Mouse (Mus musculus): ENCODE data around the gene Neu3. TPM values are rescaled to one million over a fixed set of nuclear protein-coding genes. Genes with fewer than 3 reads are reported as not detected.
A peak's percentile ranks its signal among the peaks of the same experiment; 100 is the strongest.

Gene Neu3
- total and polyA plus RNA-seq, 3 experiments: 8.5 to 11.5 (median 11.0) TPM

DNA sequence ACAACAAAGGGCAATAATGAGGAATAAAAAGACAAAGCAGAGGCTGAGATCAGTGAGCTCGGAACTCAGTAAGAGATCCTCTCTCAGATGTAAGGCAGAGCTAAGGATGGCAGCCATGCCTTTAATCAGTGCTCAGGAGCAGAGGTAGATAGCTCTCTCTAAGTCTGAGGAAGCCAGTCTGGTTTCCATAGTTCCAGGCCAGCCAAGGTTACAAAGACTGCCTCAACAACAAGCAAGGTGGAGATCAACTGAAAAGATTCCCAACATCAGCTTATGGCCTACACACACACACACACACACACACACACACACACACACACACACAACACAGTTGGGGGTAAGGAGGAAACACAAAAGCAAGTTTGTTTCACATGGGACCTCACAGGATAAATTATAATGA lies 22.9 kb upstream of the Neu3 start:
- DNase-seq (ENCODE audit: extremely low read depth): no peak
- Histone ChIP-seq H3K36me3 (replicated peaks in 1 of 2; ENCODE audit: control insufficient read depth in 1 of 2, insufficient read depth in 1 of 2, low read length in 1 of 2) (peaks cover 40 to 68% of the 10 kb centered on the region in 2 experiments), H3K4me3 (replicated peaks in 1 of 3; ENCODE audit: low read depth in 2 of 3, low read length in 2 of 3, poor library complexity in 1 of 3) (peak overlapping the region in 1 of 3 experiments; percentile 23), H3K9me3 (replicated peaks; ENCODE audit: low read length) (no peaks in the 10 kb centered on the region), H3K27me3 (replicated peaks) (no peaks in the 10 kb centered on the region), H3K27ac (ENCODE audit: insufficient read depth, low read depth) (peak overlapping the region; percentile 73), H3K9ac (ENCODE audit: insufficient read depth, low read depth) (peak overlapping the region; percentile 3; the same call in 1 of the 2 replicates), H3K4me1 (ENCODE audit: control insufficient read depth in 1 of 2, insufficient read depth in 2 of 2) (peaks cover 20 to 62% of the 10 kb centered on the region in 2 experiments), H3K79me2 (replicated peaks; ENCODE audit: control insufficient read depth, extremely low read depth, insufficient read depth, poor library complexity, severe bottlenecking) (peaks cover 76% of the 10 kb centered on the region), H3K4me2 (ENCODE audit: insufficient read depth, low read depth, poor library complexity, severe bottlenecking) (peak overlapping the region; percentile 80)
- no peak for TF ChIP-seq TCF12 (IDR thresholded peaks at IDR 0.05; ENCODE audit: low read depth, low read length)
- peak; percentile 32; the same call in 1 of the 2 replicates for TF ChIP-seq SIN3A (IDR thresholded peaks at IDR 0.05; ENCODE audit: low read length)
- TF ChIP-seq JUN (IDR thresholded peaks at IDR 0.05; ENCODE audit: insufficient read depth, low read depth, low read length): no peak
- no peak for TF ChIP-seq TBP (conservative IDR thresholded peaks at IDR 0.05; ENCODE audit: low read depth, low read length)
- dilution Hi-C loops (cut with MboI; ENCODE audit: extremely low pct_ligation_motif_present, extremely low pct_unique_long_range_greater_than_20kb, low sequenced_read_pairs): no loop called here
- in situ Hi-C loops (cut with MboI; ENCODE audit: low pct_ligation_motif_present, low pct_unique_long_range_greater_than_20kb, low sequenced_read_pairs): no loop called here

DNA sequence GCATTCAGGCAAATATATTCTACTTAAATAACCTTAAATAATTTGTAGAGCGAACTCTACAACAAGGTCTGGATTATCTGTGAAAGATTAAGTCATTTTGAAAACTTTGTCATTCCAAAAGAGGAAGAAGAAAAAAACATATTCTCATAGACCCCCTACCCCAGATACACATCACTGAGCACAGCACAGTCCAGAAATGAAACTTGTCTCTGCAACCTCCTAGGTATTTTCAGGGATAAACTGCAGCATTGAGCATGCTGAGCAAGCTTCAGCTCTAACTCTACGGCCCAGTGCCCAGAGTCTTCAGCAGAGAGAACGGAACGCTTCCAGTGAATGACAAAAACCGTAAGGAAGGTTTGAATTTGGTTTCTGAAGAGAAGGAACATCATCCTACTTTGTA lies 22.3 kb upstream of the Neu3 start:
- Histone ChIP-seq H3K9me3 (replicated peaks; ENCODE audit: low read length) (no peaks in the 10 kb centered on the region), H3K4me2 (ENCODE audit: insufficient read depth, low read depth, poor library complexity, severe bottlenecking) (peak overlapping the region; percentile 80), H3K36me3 (replicated peaks in 1 of 2; ENCODE audit: control insufficient read depth in 1 of 2, insufficient read depth in 1 of 2, low read length in 1 of 2) (peaks cover 45 to 70% of the 10 kb centered on the region in 2 experiments), H3K79me2 (replicated peaks; ENCODE audit: control insufficient read depth, extremely low read depth, insufficient read depth, poor library complexity, severe bottlenecking) (peaks cover 72% of the 10 kb centered on the region), H3K9ac (ENCODE audit: insufficient read depth, low read depth) (no peak overlapping the region), H3K27me3 (replicated peaks) (no peaks in the 10 kb centered on the region), H3K27ac (ENCODE audit: insufficient read depth, low read depth) (peak overlapping the region; percentile 73), H3K4me1 (ENCODE audit: control insufficient read depth in 1 of 2, insufficient read depth in 2 of 2) (peaks cover 20 to 57% of the 10 kb centered on the region in 2 experiments), H3K4me3 (replicated peaks in 1 of 3; ENCODE audit: low read depth in 2 of 3, low read length in 2 of 3, poor library complexity in 1 of 3) (no peak overlapping the region)
- dilution Hi-C loops (cut with MboI; ENCODE audit: extremely low pct_ligation_motif_present, extremely low pct_unique_long_range_greater_than_20kb, low sequenced_read_pairs) (no loop called here), in situ Hi-C loops (cut with MboI; ENCODE audit: low pct_ligation_motif_present, low pct_unique_long_range_greater_than_20kb, low sequenced_read_pairs) (no loop called here)
- peak; percentile 70 for DNase-seq (ENCODE audit: extremely low read depth)
- no peak for TF ChIP-seq POLR2AphosphoS2 (IDR thresholded peaks at IDR 0.05; ENCODE audit: low read depth, low read length)
- no peak for TF ChIP-seq HCFC1 (IDR thresholded peaks at IDR 0.05; ENCODE audit: low read depth, low read length)
- TF ChIP-seq BHLHE40 (IDR thresholded peaks at IDR 0.05; ENCODE audit: low read depth, low read length): peak; percentile 58; the same call in 1 of the 2 replicates
- TF ChIP-seq NELFE (IDR thresholded peaks at IDR 0.05; ENCODE audit: low read depth, low read length): no peak
- TF ChIP-seq EP300 (IDR thresholded peaks at IDR 0.05; ENCODE audit: low read length): peak; percentile 94
- TF ChIP-seq ZKSCAN1 (IDR thresholded peaks at IDR 0.05; ENCODE audit: borderline replicate concordance, low read depth, low read length): no peak
- peak; percentile 59 for TF ChIP-seq ETS1 (conservative IDR thresholded peaks at IDR 0.05; ENCODE audit: low read depth, low read length)
- TF ChIP-seq CHD2 (IDR thresholded peaks at IDR 0.05; ENCODE audit: low read length): no peak; the same call in 1 of the 2 replicates
- TF ChIP-seq MAX (IDR thresholded peaks at IDR 0.05; ENCODE audit: low read length): no peak
- peak; percentile 45; the same call in 1 of the 2 replicates for TF ChIP-seq RCOR1 (conservative IDR thresholded peaks at IDR 0.05; ENCODE audit: low read depth, low read length)
- no peak for TF ChIP-seq MXI1 (IDR thresholded peaks at IDR 0.05; ENCODE audit: low read depth, low read length)
- no peak for TF ChIP-seq USF2 (conservative IDR thresholded peaks at IDR 0.05; ENCODE audit: low read depth, low read length)
- TF ChIP-seq CTCF (conservative IDR thresholded peaks at IDR 0.05 in 1 of 2, IDR thresholded peaks at IDR 0.05 in 1 of 2; ENCODE audit: low read depth in 2 of 2, low read length in 2 of 2): no peak
- TF ChIP-seq CHD1 (IDR thresholded peaks at IDR 0.05; ENCODE audit: low read depth, low read length): no peak
- TF ChIP-seq E2F4 (IDR thresholded peaks at IDR 0.05; ENCODE audit: insufficient replicate concordance, low read depth, low read length): no peak
- no peak for TF ChIP-seq ELF1 (IDR thresholded peaks at IDR 0.05; ENCODE audit: low read depth, low read length)
- TF ChIP-seq IRF4 (IDR thresholded peaks at IDR 0.05; ENCODE audit: low read depth, low read length): peak; percentile 91
- TF ChIP-seq MAFK (IDR thresholded peaks at IDR 0.05; ENCODE audit: insufficient replicate concordance, low read length): 0 out of 2 replicates have a peak, but pooled peaks have one; percentile 31
- TF ChIP-seq NRF1 (IDR thresholded peaks at IDR 0.05; ENCODE audit: low read depth, low read length): no peak
- TF ChIP-seq TBP (conservative IDR thresholded peaks at IDR 0.05; ENCODE audit: low read depth, low read length): no peak
- TF ChIP-seq ZNF384 (IDR thresholded peaks at IDR 0.05; ENCODE audit: low read depth, low read length): peak; percentile 87
- peak; percentile 91 for TF ChIP-seq JUN (IDR thresholded peaks at IDR 0.05; ENCODE audit: insufficient read depth, low read depth, low read length)
- TF ChIP-seq USF1 (IDR thresholded peaks at IDR 0.05; ENCODE audit: low read depth, low read length): no peak
- no peak for TF ChIP-seq GABPA (IDR thresholded peaks at IDR 0.05; ENCODE audit: insufficient replicate concordance, low read depth, low read length)
- TF ChIP-seq SMC3 (IDR thresholded peaks at IDR 0.05; ENCODE audit: low read depth, low read length): no peak
- peak; percentile 92 for TF ChIP-seq JUND (conservative IDR thresholded peaks at IDR 0.05; ENCODE audit: low read depth, low read length)
- no peak for TF ChIP-seq ZMIZ1 (IDR thresholded peaks at IDR 0.05; ENCODE audit: low read depth, low read length)
- TF ChIP-seq POLR2A (IDR thresholded peaks at IDR 0.05; ENCODE audit: low read depth, low read length): no peak
- TF ChIP-seq UBTF (IDR thresholded peaks at IDR 0.05; ENCODE audit: low read depth, low read length): no peak
- no peak; the same call in 1 of the 2 replicates for TF ChIP-seq SIN3A (IDR thresholded peaks at IDR 0.05; ENCODE audit: low read length)
- peak; percentile 40; the same call in 1 of the 2 replicates for TF ChIP-seq MEF2A (IDR thresholded peaks at IDR 0.05; ENCODE audit: borderline replicate concordance, low read depth, low read length)
- TF ChIP-seq ZC3H11A (IDR thresholded peaks at IDR 0.05; ENCODE audit: low read depth, low read length): no peak

All from CH12.LX (cell line).